Mouse (Mus musculus): Measurements from ENCODE around the gene Map7d2. TPM values are rescaled to one million over a fixed set of nuclear protein-coding genes. Genes with fewer than 3 reads are reported as not detected.
A peak's percentile ranks its signal among the peaks of the same experiment; 100 is the strongest.
"Not testable (repeated sequence)": the region's sequence is repeated elsewhere in the genome, so short reads cannot be mapped to it uniquely, and the experiment has no call there.

The Map7d2 gene
- polyA plus RNA-seq (2016; fragmentation: Nextera tagmentation; extraction: Ambion mirVana): 0.13 and 0.18 TPM in 2 replicates

GRCm38 (mm10) chrX:159414130-159414828 lies at the start of gene Map7d2:
Gene Map7d2, plus strand, starts transcription at chrX:159414572.
- no peak for ATAC-seq
- no peak within 1 kb of the TSS for H3K27ac ChIP-seq
- peaks cover 49% of the 10 kb centered on the region for H3K27me3 ChIP-seq (replicated peaks)
- H3K4me1 ChIP-seq: 0 out of 2 replicates have a peak, but pooled peaks cover 3% of the 10 kb centered on the region
- 11% methylated on average over 58 of the region's 83 CpGs for WGBS (ENCODE audit: insufficient replicate concordance)
- H3K9me3 ChIP-seq (replicated peaks): no peaks in the 10 kb centered on the region
- peak within 1 kb of the TSS; percentile 77 for H3K4me2 ChIP-seq
- peak within 1 kb of the TSS; percentile 54 for H3K4me3 ChIP-seq
- no peak within 1 kb of the TSS for H3K9ac ChIP-seq
- H3K36me3 ChIP-seq: no peaks in the 10 kb centered on the region

GRCm38 (mm10) chrX:159371831-159372752 lies 42.3 kb upstream of the Map7d2 start, which contains the start of gene Eif1ax:
Gene Eif1ax, plus strand, starts transcription at chrX:159372178.
- H3K9ac ChIP-seq: peak within 1 kb of the TSS; percentile 77
- ATAC-seq: peak; percentile 100
- peak within 1 kb of the TSS; percentile 77 for H3K4me3 ChIP-seq
- peak within 1 kb of the TSS; percentile 73 for H3K27ac ChIP-seq
- WGBS (ENCODE audit: insufficient replicate concordance): 14% methylated on average over 37 of the region's 76 CpGs
- no peaks in the 10 kb centered on the region for H3K27me3 ChIP-seq (replicated peaks)
- peaks cover 26% of the 10 kb centered on the region for H3K4me1 ChIP-seq
- H3K4me2 ChIP-seq: peak within 1 kb of the TSS; percentile 71
- H3K36me3 ChIP-seq: peaks cover 19% of the 10 kb centered on the region
- no peaks in the 10 kb centered on the region for H3K9me3 ChIP-seq (replicated peaks)

- Histone ChIP-seq H3K4me2 (peak overlapping the region; percentile 71), H3K9me3 (replicated peaks) (no peaks in the 10 kb centered on the region), H3K4me3 (peak overlapping the region; percentile 77), H3K27me3 (replicated peaks) (no peaks in the 10 kb centered on the region), H3K4me1 (peaks cover 26% of the 10 kb centered on the region), H3K27ac (peak overlapping the region; percentile 73), H3K9ac (peak overlapping the region; percentile 77), H3K36me3 (peaks cover 25% of the 10 kb centered on the region)
- 9% methylated on average over 9 of the region's 9 CpGs for WGBS (ENCODE audit: insufficient replicate concordance)
- no peak for ATAC-seq
Observed at GRCm38 (mm10) chrX:159372753-159373144, 41.6 kb upstream of the Map7d2 start.

- Histone ChIP-seq H3K36me3 (peaks cover 49% of the 10 kb centered on the region), H3K9me3 (replicated peaks) (no peaks in the 10 kb centered on the region), H3K4me1 (peaks cover 7% of the 10 kb centered on the region; the same call in 1 of the 2 replicates), H3K4me2 (no peak overlapping the region), H3K27ac (no peak overlapping the region), H3K4me3 (no peak overlapping the region), H3K9ac (no peak overlapping the region), H3K27me3 (replicated peaks) (no peaks in the 10 kb centered on the region)
- 84% methylated on average over 9 of the region's 9 CpGs for WGBS (ENCODE audit: insufficient replicate concordance)
- no peak for ATAC-seq
Observed at GRCm38 (mm10) chrX:159387105-159387504, 27.3 kb upstream of the Map7d2 start.

- no peaks in the 10 kb centered on the region for H3K9me3 ChIP-seq (replicated peaks)
- no peak overlapping the region for H3K4me3 ChIP-seq
- H3K27me3 ChIP-seq (replicated peaks): no peaks in the 10 kb centered on the region
- ATAC-seq: no peak
- no peak overlapping the region for H3K27ac ChIP-seq
- no peak overlapping the region for H3K4me2 ChIP-seq
- H3K4me1 ChIP-seq: peaks cover 7% of the 10 kb centered on the region; the same call in 1 of the 2 replicates
- H3K9ac ChIP-seq: no peak overlapping the region
- H3K36me3 ChIP-seq: peaks cover 34% of the 10 kb centered on the region
Observed at GRCm38 (mm10) chrX:159388953-159389352, 25.4 kb upstream of the Map7d2 start.

GRCm38 (mm10) chrX:159390347-159390962 lies 23.9 kb upstream of the Map7d2 start:
- Histone ChIP-seq H3K9me3 (replicated peaks) (no peaks in the 10 kb centered on the region), H3K4me1 (peaks cover 7% of the 10 kb centered on the region; the same call in 1 of the 2 replicates), H3K27me3 (replicated peaks) (no peaks in the 10 kb centered on the region), H3K4me2 (no peak overlapping the region), H3K27ac (no peak overlapping the region), H3K9ac (no peak overlapping the region), H3K36me3 (peaks cover 20% of the 10 kb centered on the region), H3K4me3 (no peak overlapping the region)
- peak; percentile 59 for ATAC-seq
- WGBS (ENCODE audit: insufficient replicate concordance): 39% methylated on average over 6 of the region's 6 CpGs

- 63% methylated on average over 3 of the region's 3 CpGs for WGBS (ENCODE audit: insufficient replicate concordance)
Observed at GRCm38 (mm10) chrX:159391239-159391638, 23.1 kb upstream of the Map7d2 start.

GRCm38 (mm10) chrX:159409253-159409652 lies 5.1 kb upstream of the Map7d2 start:
- no peak overlapping the region for H3K27ac ChIP-seq
- H3K36me3 ChIP-seq: no peaks in the 10 kb centered on the region
- H3K4me2 ChIP-seq: no peak overlapping the region
- H3K4me3 ChIP-seq: no peak overlapping the region
- no peaks in the 10 kb centered on the region for H3K4me1 ChIP-seq
- no peaks in the 10 kb centered on the region for H3K9me3 ChIP-seq (replicated peaks)
- peaks cover 13% of the 10 kb centered on the region for H3K27me3 ChIP-seq (replicated peaks)
- H3K9ac ChIP-seq: no peak overlapping the region
- WGBS (ENCODE audit: insufficient replicate concordance): 4% methylated on average over 4 of the region's 4 CpGs
- no peak for ATAC-seq

More at GRCm38 (mm10) chrX:159391239-159391638, 23.1 kb upstream of the Map7d2 start:
- H3K9me3 ChIP-seq (replicated peaks): no peaks in the 10 kb centered on the region
- H3K27me3 ChIP-seq (replicated peaks): no peaks in the 10 kb centered on the region
- H3K4me3 ChIP-seq: no peak overlapping the region
- peaks cover 13% of the 10 kb centered on the region for H3K36me3 ChIP-seq
- no peak overlapping the region for H3K9ac ChIP-seq
- no peak for ATAC-seq
- no peak overlapping the region for H3K27ac ChIP-seq
- peaks cover 7% of the 10 kb centered on the region; the same call in 1 of the 2 replicates for H3K4me1 ChIP-seq
- no peak overlapping the region for H3K4me2 ChIP-seq

- 9% methylated on average over 34 of the region's 65 CpGs for WGBS (ENCODE audit: insufficient replicate concordance)
- H3K4me2 ChIP-seq: peak overlapping the region; percentile 77
- ATAC-seq: no peak
Observed at GRCm38 (mm10) chrX:159414829-159415673, 679 bp downstream of the Map7d2 start.

GRCm38 (mm10) chrX:159430507-159430906 lies 16.1 kb downstream of the Map7d2 start:
- not testable (repeated sequence) for H3K36me3 ChIP-seq; H3K4me3 ChIP-seq; H3K4me2 ChIP-seq; H3K27me3 ChIP-seq (replicated peaks); H3K9ac ChIP-seq; H3K9me3 ChIP-seq (replicated peaks); H3K27ac ChIP-seq; ATAC-seq; H3K4me1 ChIP-seq
- 81% methylated on average over 3 of the region's 3 CpGs for WGBS (ENCODE audit: insufficient replicate concordance)

More at GRCm38 (mm10) chrX:159414829-159415673, 679 bp downstream of the Map7d2 start:
- no peak overlapping the region for H3K27ac ChIP-seq
- no peaks in the 10 kb centered on the region for H3K36me3 ChIP-seq
- no peak overlapping the region for H3K9ac ChIP-seq
- 0 out of 2 replicates have a peak, but pooled peaks cover 3% of the 10 kb centered on the region for H3K4me1 ChIP-seq
- peaks cover 49% of the 10 kb centered on the region for H3K27me3 ChIP-seq (replicated peaks)
- H3K9me3 ChIP-seq (replicated peaks): no peaks in the 10 kb centered on the region
- H3K4me3 ChIP-seq: peak overlapping the region; percentile 54

GRCm38 (mm10) chrX:159442128-159442527 lies 27.8 kb downstream of the Map7d2 start:
- Histone ChIP-seq H3K36me3 (no peaks in the 10 kb centered on the region), H3K9ac (no peak overlapping the region), H3K27ac (no peak overlapping the region), H3K4me1 (no peaks in the 10 kb centered on the region), H3K9me3 (replicated peaks) (no peaks in the 10 kb centered on the region), H3K4me3 (no peak overlapping the region), H3K27me3 (replicated peaks) (no peaks in the 10 kb centered on the region), H3K4me2 (no peak overlapping the region)
- 26% methylated on average over 3 of the region's 3 CpGs for WGBS (ENCODE audit: insufficient replicate concordance)
- ATAC-seq: no peak

Measured in liver, embryonic 12.5 days (tissue).